Mouse (Mus musculus): ENCODE data around the gene Slc35g3. TPM values are rescaled to one million over a fixed set of nuclear protein-coding genes. Genes with fewer than 3 reads are reported as not detected.

The Slc35g3 gene
- 1.5 TPM for polyA plus RNA-seq (2014; fragmentation: Illumina TruSeq; extraction: RNeasy Lipid Tissue Mini Kit (QIAGEN cat#74804); ENCODE audit: low read depth, low replicate concordance)

DNA sequence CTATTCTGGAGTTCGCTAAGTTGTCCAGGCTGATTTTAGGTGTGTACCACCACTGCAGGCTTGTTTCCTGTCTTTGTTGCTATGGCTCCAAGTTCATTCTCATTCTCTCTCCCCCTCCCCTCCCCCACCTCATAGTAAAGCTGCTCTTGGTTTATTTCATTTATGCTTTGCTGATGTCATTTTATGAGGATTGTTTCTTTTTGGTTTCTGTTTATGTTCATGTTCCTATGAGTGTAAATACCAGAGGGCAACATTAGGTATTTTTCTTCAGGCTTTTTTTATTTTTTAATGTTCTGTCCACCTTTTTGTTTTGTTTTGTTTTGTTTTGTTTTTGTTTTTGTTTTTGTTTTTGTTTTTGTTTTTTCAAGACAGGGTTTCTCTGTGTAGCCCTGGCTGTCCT is at the start of gene Slc35g3:
TSS of gene Slc35g3 (minus strand) at position 101 of the 400 bp plus-strand sequence.

DNA sequence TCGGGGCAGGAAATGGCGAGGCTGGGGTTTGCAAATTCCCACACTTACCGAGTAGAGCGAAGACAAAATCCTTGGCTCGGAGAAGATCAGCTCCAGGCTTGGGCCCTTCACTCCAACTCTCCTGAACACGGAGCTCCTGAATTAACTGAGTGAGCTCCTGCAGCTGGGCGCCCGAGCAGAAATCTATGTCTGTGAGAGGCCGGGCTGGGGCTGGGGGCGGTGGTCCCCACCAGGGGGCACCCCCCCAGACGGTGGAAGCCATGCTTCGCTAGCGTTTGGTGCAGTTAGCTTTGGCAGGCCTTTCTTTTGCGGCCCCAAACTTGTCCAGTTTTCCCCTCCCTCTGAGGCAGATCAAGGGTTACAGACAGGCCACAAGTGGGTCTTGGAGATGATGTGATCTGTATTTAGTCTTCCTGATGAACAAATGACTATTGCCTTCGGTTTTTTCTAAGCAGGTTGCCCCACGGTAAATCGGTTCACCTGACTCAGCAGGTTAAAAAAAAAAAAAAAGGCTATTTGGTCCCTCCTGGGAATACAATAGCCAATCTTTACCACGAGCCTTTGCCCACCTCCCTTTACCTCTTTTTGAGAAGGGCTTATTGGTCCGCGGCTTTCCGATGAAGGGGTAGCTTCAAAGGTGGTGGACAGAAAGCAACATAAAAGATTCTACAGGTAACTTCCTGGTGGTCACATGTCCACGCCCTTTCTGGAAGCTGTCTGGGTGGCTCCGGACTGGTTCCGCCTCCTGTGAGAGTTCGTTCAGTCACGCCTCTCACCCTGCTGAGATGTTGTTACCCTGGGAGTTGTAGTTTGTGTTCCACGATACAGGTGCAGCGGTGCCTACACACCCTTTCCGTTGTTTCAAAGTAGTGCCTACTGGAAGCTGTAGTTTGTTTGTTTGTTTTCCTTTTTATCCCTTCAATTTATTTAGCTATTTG is 43.5 kb upstream of the Slc35g3 start, which contains the start of gene Tmem102:
TSS of gene Tmem102 (minus strand) at position 653 of the 938 bp plus-strand sequence.

DNA sequence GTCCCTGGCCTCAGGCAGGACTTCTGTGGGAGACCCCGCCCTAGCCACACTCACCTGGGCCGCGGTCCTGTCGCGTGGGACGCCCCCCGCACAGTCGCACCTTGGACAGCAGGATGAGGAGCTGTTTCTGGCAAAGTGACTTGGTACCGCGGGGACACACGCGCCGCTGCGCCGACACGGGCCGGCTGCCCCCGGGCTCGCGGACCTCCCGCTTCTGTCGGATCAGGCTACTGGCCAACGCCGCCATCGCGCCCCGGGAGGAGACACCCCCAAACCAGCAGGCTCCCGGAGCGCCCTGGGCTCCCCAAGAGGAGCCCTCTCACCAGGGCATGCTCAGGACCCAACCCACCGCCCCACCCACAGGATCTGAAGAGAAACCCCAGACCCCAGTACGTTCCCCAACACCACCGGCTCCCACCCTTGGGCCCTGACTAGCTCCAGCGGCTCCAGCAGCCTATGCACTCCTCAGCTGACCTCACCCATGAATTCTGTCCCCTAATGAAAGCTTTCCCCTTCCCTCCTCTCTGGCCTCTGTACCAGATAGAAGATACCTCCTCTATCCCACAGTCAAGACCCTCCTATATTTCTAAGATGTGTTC is 39.7 kb upstream of the Slc35g3 start, which contains the start of gene Fgf11:
TSS of gene Fgf11 (minus strand) at position 479 of the 599 bp plus-strand sequence.

DNA sequence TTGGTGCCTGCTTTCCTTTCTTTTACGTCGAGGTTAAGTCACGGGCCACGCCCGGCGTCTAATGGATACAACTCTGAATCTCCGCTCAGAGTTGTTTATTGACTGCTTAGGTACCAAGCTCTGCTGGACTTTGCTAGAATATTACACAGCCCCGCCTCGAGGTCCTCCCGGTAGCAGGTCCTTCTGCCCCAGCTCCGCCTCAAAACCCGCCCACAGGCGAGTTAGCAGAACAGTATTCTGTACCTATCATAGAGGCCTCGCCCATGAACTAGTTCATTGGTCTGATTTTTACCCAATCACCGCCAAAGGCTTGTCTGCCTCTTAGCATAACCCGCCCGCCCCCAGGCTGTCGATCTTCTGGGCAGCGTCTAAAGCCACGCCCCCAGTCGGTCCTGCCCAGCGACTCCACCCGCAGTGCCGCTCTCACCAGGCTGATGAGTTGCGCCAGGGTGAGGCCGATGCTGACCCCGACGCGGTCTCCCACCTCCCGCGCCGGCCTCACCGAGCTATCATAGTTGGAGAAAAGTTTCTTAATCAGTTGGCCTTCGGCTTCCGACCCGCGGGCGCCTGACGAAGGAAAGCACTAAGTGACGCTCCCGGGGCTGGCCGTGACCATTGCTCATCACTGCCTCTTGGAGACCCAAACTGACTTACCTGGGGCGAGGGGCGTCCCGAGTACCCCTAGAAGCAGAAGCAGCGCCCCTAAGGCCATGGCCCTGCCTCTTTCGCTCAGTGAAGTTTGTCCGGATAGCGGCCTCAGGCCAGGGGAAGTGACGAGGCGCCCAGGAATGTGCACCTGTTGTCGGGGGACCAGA is 33.6 kb upstream of the Slc35g3 start, which contains the start of gene Chrnb1:
TSS of gene Chrnb1 (minus strand) at position 776 of the 815 bp plus-strand sequence.

DNA sequence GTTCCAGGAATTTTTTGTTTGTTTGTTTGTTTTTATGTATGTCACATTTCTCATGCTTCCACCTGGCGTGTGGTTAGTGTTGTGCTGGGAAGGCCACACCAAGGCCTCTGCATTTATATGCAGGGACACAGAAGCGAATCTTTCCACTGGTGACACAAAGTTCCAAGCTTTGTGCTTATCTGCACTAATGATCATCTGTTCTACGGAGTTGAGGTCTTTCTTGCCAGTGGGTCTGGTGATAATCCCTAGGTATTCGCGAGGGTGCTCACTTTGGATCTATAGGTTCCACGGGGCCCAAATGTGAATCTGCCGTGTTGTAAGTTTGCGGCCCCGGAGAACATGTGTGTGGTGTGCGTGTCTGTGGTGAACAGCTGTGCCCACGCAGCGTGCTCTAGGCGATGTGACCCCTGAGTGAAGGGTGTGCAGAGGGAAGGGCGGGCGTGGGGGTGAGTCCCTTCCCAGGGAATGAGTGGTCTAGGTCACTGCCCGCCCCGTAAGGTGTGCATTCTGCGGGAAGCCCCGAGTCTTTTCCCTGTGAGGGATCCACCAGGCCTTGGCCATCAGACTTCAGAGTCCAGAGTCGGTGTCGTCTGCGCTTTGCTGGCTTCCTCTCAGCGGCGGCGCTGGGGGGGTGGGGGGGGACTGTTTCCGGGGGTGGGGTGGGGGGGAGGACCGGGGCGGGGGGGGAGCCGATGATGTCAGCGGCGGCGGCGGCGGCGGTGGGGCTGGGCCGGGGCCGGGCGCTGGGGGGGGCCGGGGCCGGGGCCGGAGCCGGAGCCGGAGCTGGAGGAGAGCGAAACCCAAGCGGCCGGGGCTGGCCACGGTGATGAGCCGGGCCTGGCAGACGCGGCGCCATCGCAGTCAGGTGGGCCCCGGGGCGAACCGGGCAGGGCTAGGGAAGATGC is 3.7 kb upstream of the Slc35g3 start, which contains the start of gene Zbtb4:
TSS of gene Zbtb4 (plus strand) at position 692 of the 905 bp plus-strand sequence.

DNA sequence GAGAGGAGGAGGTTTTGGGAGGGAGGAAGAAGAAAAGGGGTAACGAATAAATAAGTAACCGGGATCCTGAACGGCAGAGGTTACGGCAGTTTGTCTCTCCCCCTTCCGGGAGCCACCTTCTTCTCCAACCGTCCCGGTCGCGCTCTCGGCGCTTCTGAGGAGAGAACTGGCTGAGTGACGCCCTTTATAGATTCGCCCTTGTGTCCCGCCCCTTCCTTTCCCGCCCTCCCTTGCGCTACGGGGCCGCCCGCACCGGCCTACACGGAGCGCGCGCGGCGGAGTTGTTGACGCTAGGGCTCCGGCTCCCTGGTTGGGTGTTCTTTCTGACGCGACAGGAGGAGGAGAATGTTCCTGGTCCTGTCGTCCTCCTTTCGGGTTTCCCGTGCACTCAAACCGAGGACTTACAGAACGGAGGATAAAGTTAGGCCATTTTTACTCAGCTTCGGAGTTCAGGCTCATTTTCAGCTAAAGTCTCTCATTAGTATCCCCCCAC is 3.2 kb downstream of the Slc35g3 start, which contains the start of gene Polr2a:
TSS of gene Polr2a (minus strand) at position 160 of the 493 bp plus-strand sequence.

Other genes with a start within 250 kb of the Slc35g3 start
- 1.2 TPM for gene Dnah2, start 212.9 kb downstream of the Slc35g3 start, polyA plus RNA-seq (2014; fragmentation: Illumina TruSeq; extraction: RNeasy Lipid Tissue Mini Kit (QIAGEN cat#74804); ENCODE audit: low read depth, low replicate concordance)
- gene Efnb3, start 201.8 kb downstream of the Slc35g3 start, polyA plus RNA-seq (2014; fragmentation: Illumina TruSeq; extraction: RNeasy Lipid Tissue Mini Kit (QIAGEN cat#74804); ENCODE audit: low read depth, low replicate concordance), result 1.1 TPM
- gene Wrap53, start 181.7 kb downstream of the Slc35g3 start, polyA plus RNA-seq (2014; fragmentation: Illumina TruSeq; extraction: RNeasy Lipid Tissue Mini Kit (QIAGEN cat#74804); ENCODE audit: low read depth, low replicate concordance), result 9.2 TPM
- gene Trp53, start 181.6 kb downstream of the Slc35g3 start, polyA plus RNA-seq (2014; fragmentation: Illumina TruSeq; extraction: RNeasy Lipid Tissue Mini Kit (QIAGEN cat#74804); ENCODE audit: low read depth, low replicate concordance), result 35.1 TPM
- 14.8 TPM for gene Atp1b2, start 156.0 kb downstream of the Slc35g3 start, polyA plus RNA-seq (2014; fragmentation: Illumina TruSeq; extraction: RNeasy Lipid Tissue Mini Kit (QIAGEN cat#74804); ENCODE audit: low read depth, low replicate concordance)
- gene Shbg, start 144.1 kb downstream of the Slc35g3 start, polyA plus RNA-seq (2014; fragmentation: Illumina TruSeq; extraction: RNeasy Lipid Tissue Mini Kit (QIAGEN cat#74804); ENCODE audit: low read depth, low replicate concordance), result not detected
- 16.0 TPM for gene Sat2, start 139.9 kb downstream of the Slc35g3 start, polyA plus RNA-seq (2014; fragmentation: Illumina TruSeq; extraction: RNeasy Lipid Tissue Mini Kit (QIAGEN cat#74804); ENCODE audit: low read depth, low replicate concordance)
- 64.4 TPM for gene Fxr2, start 129.0 kb downstream of the Slc35g3 start, polyA plus RNA-seq (2014; fragmentation: Illumina TruSeq; extraction: RNeasy Lipid Tissue Mini Kit (QIAGEN cat#74804); ENCODE audit: low read depth, low replicate concordance)
- 0.92 TPM for gene Sox15, start 106.7 kb downstream of the Slc35g3 start, polyA plus RNA-seq (2014; fragmentation: Illumina TruSeq; extraction: RNeasy Lipid Tissue Mini Kit (QIAGEN cat#74804); ENCODE audit: low read depth, low replicate concordance)
- 89.0 TPM for gene Mpdu1, start 99.3 kb downstream of the Slc35g3 start, polyA plus RNA-seq (2014; fragmentation: Illumina TruSeq; extraction: RNeasy Lipid Tissue Mini Kit (QIAGEN cat#74804); ENCODE audit: low read depth, low replicate concordance)
- 45.6 TPM for gene Cd68, start 95.8 kb downstream of the Slc35g3 start, polyA plus RNA-seq (2014; fragmentation: Illumina TruSeq; extraction: RNeasy Lipid Tissue Mini Kit (QIAGEN cat#74804); ENCODE audit: low read depth, low replicate concordance)
- 395 TPM for gene Eif4a1, start 89.5 kb downstream of the Slc35g3 start, polyA plus RNA-seq (2014; fragmentation: Illumina TruSeq; extraction: RNeasy Lipid Tissue Mini Kit (QIAGEN cat#74804); ENCODE audit: low read depth, low replicate concordance)
- gene Senp3, start 79.9 kb downstream of the Slc35g3 start, polyA plus RNA-seq (2014; fragmentation: Illumina TruSeq; extraction: RNeasy Lipid Tissue Mini Kit (QIAGEN cat#74804); ENCODE audit: low read depth, low replicate concordance), result 67.4 TPM
- gene Tnfsf13, start 76.2 kb downstream of the Slc35g3 start, polyA plus RNA-seq (2014; fragmentation: Illumina TruSeq; extraction: RNeasy Lipid Tissue Mini Kit (QIAGEN cat#74804); ENCODE audit: low read depth, low replicate concordance), result 5.4 TPM
- gene Tnfsf12, start 66.1 kb downstream of the Slc35g3 start, polyA plus RNA-seq (2014; fragmentation: Illumina TruSeq; extraction: RNeasy Lipid Tissue Mini Kit (QIAGEN cat#74804); ENCODE audit: low read depth, low replicate concordance), result 19.2 TPM
- 8.1 TPM for gene Tnfsfm13, start 65.9 kb downstream of the Slc35g3 start, polyA plus RNA-seq (2014; fragmentation: Illumina TruSeq; extraction: RNeasy Lipid Tissue Mini Kit (QIAGEN cat#74804); ENCODE audit: low read depth, low replicate concordance)
- gene Polr2a, start 3.3 kb downstream of the Slc35g3 start, polyA plus RNA-seq (2014; fragmentation: Illumina TruSeq; extraction: RNeasy Lipid Tissue Mini Kit (QIAGEN cat#74804); ENCODE audit: low read depth, low replicate concordance), result 43.9 TPM
- gene Zbtb4, start 3.9 kb upstream of the Slc35g3 start, polyA plus RNA-seq (2014; fragmentation: Illumina TruSeq; extraction: RNeasy Lipid Tissue Mini Kit (QIAGEN cat#74804); ENCODE audit: low read depth, low replicate concordance), result 28.9 TPM
- gene Chrnb1, start 34.0 kb upstream of the Slc35g3 start, polyA plus RNA-seq (2014; fragmentation: Illumina TruSeq; extraction: RNeasy Lipid Tissue Mini Kit (QIAGEN cat#74804); ENCODE audit: low read depth, low replicate concordance), result 8.3 TPM
- gene Fgf11, start 39.9 kb upstream of the Slc35g3 start, polyA plus RNA-seq (2014; fragmentation: Illumina TruSeq; extraction: RNeasy Lipid Tissue Mini Kit (QIAGEN cat#74804); ENCODE audit: low read depth, low replicate concordance), result 8.7 TPM
- 13.6 TPM for gene Tmem102, start 43.7 kb upstream of the Slc35g3 start, polyA plus RNA-seq (2014; fragmentation: Illumina TruSeq; extraction: RNeasy Lipid Tissue Mini Kit (QIAGEN cat#74804); ENCODE audit: low read depth, low replicate concordance)
- gene Gm39566, start 53.3 kb upstream of the Slc35g3 start, polyA plus RNA-seq (2014; fragmentation: Illumina TruSeq; extraction: RNeasy Lipid Tissue Mini Kit (QIAGEN cat#74804); ENCODE audit: low read depth, low replicate concordance), result 2.2 TPM
- 14.1 TPM for gene Spem2, start 56.5 kb upstream of the Slc35g3 start, polyA plus RNA-seq (2014; fragmentation: Illumina TruSeq; extraction: RNeasy Lipid Tissue Mini Kit (QIAGEN cat#74804); ENCODE audit: low read depth, low replicate concordance)
- 23.3 TPM for gene Spem1, start 60.2 kb upstream of the Slc35g3 start, polyA plus RNA-seq (2014; fragmentation: Illumina TruSeq; extraction: RNeasy Lipid Tissue Mini Kit (QIAGEN cat#74804); ENCODE audit: low read depth, low replicate concordance)
- 19.0 TPM for gene Nlgn2, start 75.8 kb upstream of the Slc35g3 start, polyA plus RNA-seq (2014; fragmentation: Illumina TruSeq; extraction: RNeasy Lipid Tissue Mini Kit (QIAGEN cat#74804); ENCODE audit: low read depth, low replicate concordance)
- gene Tmem256, start 76.5 kb upstream of the Slc35g3 start, polyA plus RNA-seq (2014; fragmentation: Illumina TruSeq; extraction: RNeasy Lipid Tissue Mini Kit (QIAGEN cat#74804); ENCODE audit: low read depth, low replicate concordance), result 183 TPM
- gene Plscr3, start 84.4 kb upstream of the Slc35g3 start, polyA plus RNA-seq (2014; fragmentation: Illumina TruSeq; extraction: RNeasy Lipid Tissue Mini Kit (QIAGEN cat#74804); ENCODE audit: low read depth, low replicate concordance), result 31.1 TPM
- 23.7 TPM for gene Tnk1, start 96.8 kb upstream of the Slc35g3 start, polyA plus RNA-seq (2014; fragmentation: Illumina TruSeq; extraction: RNeasy Lipid Tissue Mini Kit (QIAGEN cat#74804); ENCODE audit: low read depth, low replicate concordance)
- gene Tmem95, start 116.0 kb upstream of the Slc35g3 start, polyA plus RNA-seq (2014; fragmentation: Illumina TruSeq; extraction: RNeasy Lipid Tissue Mini Kit (QIAGEN cat#74804); ENCODE audit: low read depth, low replicate concordance), result not detected
- gene Kctd11, start 119.4 kb upstream of the Slc35g3 start, polyA plus RNA-seq (2014; fragmentation: Illumina TruSeq; extraction: RNeasy Lipid Tissue Mini Kit (QIAGEN cat#74804); ENCODE audit: low read depth, low replicate concordance), result 9.4 TPM
- 43.9 TPM for gene Acap1, start 133.6 kb upstream of the Slc35g3 start, polyA plus RNA-seq (2014; fragmentation: Illumina TruSeq; extraction: RNeasy Lipid Tissue Mini Kit (QIAGEN cat#74804); ENCODE audit: low read depth, low replicate concordance)
- 14.3 TPM for gene 2810408A11Rik, start 139.0 kb upstream of the Slc35g3 start, polyA plus RNA-seq (2014; fragmentation: Illumina TruSeq; extraction: RNeasy Lipid Tissue Mini Kit (QIAGEN cat#74804); ENCODE audit: low read depth, low replicate concordance)
- gene Neurl4, start 139.1 kb upstream of the Slc35g3 start, polyA plus RNA-seq (2014; fragmentation: Illumina TruSeq; extraction: RNeasy Lipid Tissue Mini Kit (QIAGEN cat#74804); ENCODE audit: low read depth, low replicate concordance), result 35.5 TPM
- 47.7 TPM for gene Gps2, start 151.9 kb upstream of the Slc35g3 start, polyA plus RNA-seq (2014; fragmentation: Illumina TruSeq; extraction: RNeasy Lipid Tissue Mini Kit (QIAGEN cat#74804); ENCODE audit: low read depth, low replicate concordance)
- 484 TPM for gene Eif5a, start 160.0 kb upstream of the Slc35g3 start, polyA plus RNA-seq (2014; fragmentation: Illumina TruSeq; extraction: RNeasy Lipid Tissue Mini Kit (QIAGEN cat#74804); ENCODE audit: low read depth, low replicate concordance)
- gene Ybx2, start 173.8 kb upstream of the Slc35g3 start, polyA plus RNA-seq (2014; fragmentation: Illumina TruSeq; extraction: RNeasy Lipid Tissue Mini Kit (QIAGEN cat#74804); ENCODE audit: low read depth, low replicate concordance), result 58.7 TPM
- gene Slc2a4, start 186.2 kb upstream of the Slc35g3 start, polyA plus RNA-seq (2014; fragmentation: Illumina TruSeq; extraction: RNeasy Lipid Tissue Mini Kit (QIAGEN cat#74804); ENCODE audit: low read depth, low replicate concordance), result 63.7 TPM
- 115 TPM for gene Cldn7, start 202.8 kb upstream of the Slc35g3 start, polyA plus RNA-seq (2014; fragmentation: Illumina TruSeq; extraction: RNeasy Lipid Tissue Mini Kit (QIAGEN cat#74804); ENCODE audit: low read depth, low replicate concordance)
- gene Ctdnep1, start 219.2 kb upstream of the Slc35g3 start, polyA plus RNA-seq (2014; fragmentation: Illumina TruSeq; extraction: RNeasy Lipid Tissue Mini Kit (QIAGEN cat#74804); ENCODE audit: low read depth, low replicate concordance), result 98.8 TPM
- 43.3 TPM for gene Elp5, start 220.5 kb upstream of the Slc35g3 start, polyA plus RNA-seq (2014; fragmentation: Illumina TruSeq; extraction: RNeasy Lipid Tissue Mini Kit (QIAGEN cat#74804); ENCODE audit: low read depth, low replicate concordance)
- gene Gabarap, start 229.2 kb upstream of the Slc35g3 start, polyA plus RNA-seq (2014; fragmentation: Illumina TruSeq; extraction: RNeasy Lipid Tissue Mini Kit (QIAGEN cat#74804); ENCODE audit: low read depth, low replicate concordance), result 520 TPM
- 39.7 TPM for gene Phf23, start 233.8 kb upstream of the Slc35g3 start, polyA plus RNA-seq (2014; fragmentation: Illumina TruSeq; extraction: RNeasy Lipid Tissue Mini Kit (QIAGEN cat#74804); ENCODE audit: low read depth, low replicate concordance)
- 20.8 TPM for gene Dvl2, start 238.6 kb upstream of the Slc35g3 start, polyA plus RNA-seq (2014; fragmentation: Illumina TruSeq; extraction: RNeasy Lipid Tissue Mini Kit (QIAGEN cat#74804); ENCODE audit: low read depth, low replicate concordance)